9 mouse cellular contexts compared by ENCODE assay signal in genomic region chr10:78458348-78459111, GRCm38 (mm10). TPM values are rescaled to one million over a fixed set of nuclear protein-coding genes. Genes with fewer than 3 reads are reported as not detected.
DNase-seq lines count a peak whose midpoint lies in the region; ATAC-seq and TF ChIP-seq lines count a peak whose summit lies in the region.
"Had no signal": no experiment of that assay in that cellular context is flagged by ENCODE, and none has a peak within 500 bp of the region (broad histone marks: within the 10 kb centered on the region; RNA-seq: fewer than 3 reads in every experiment).

No protein-coding gene starts in this region.

- intact Hi-C loops in gastrocnemius, postnatal 36 days (cut with DNase I): no loop called here

- no peaks in the 10 kb centered on the region for H3K36me3 ChIP-seq in hindbrain, embryonic 10.5 days
- H3K36me3 ChIP-seq in hindbrain, embryonic 11.5 days (ENCODE audit: control insufficient read depth, insufficient read depth, low read length): no peaks in the 10 kb centered on the region
- H3K36me3 ChIP-seq in lung, embryonic 14.5 days (ENCODE audit: insufficient read depth): no peaks in the 10 kb centered on the region
- no peaks in the 10 kb centered on the region for H3K36me3 ChIP-seq in stomach, embryonic 16.5 days (ENCODE audit: control insufficient read depth, insufficient read depth, low read length)
- H3K36me3 ChIP-seq: midbrain, embryonic 12.5 days had no signal

- no peak for TF ChIP-seq CTCF in lung, embryonic 14.5 days (IDR thresholded peaks at IDR 0.05; ENCODE audit: low read depth)

- DNase-seq in hindbrain, embryonic 10.5 days (ENCODE audit: low spot score): no peak
- no peak for DNase-seq in hindbrain, embryonic 11.5 days (ENCODE audit: low spot score)
- peak; percentile 43 to 45 for DNase-seq in gastrocnemius, postnatal 36 days
- no peak for DNase-seq in lung, embryonic 14.5 days
- DNase-seq in adrenal gland, postnatal 4 days (ENCODE audit: low spot score in 2 of 2): no peak

- peaks cover 39% of the 10 kb centered on the region for H3K4me1 ChIP-seq in hindbrain, embryonic 10.5 days (replicated peaks)
- no peaks in the 10 kb centered on the region for H3K4me1 ChIP-seq in hindbrain, embryonic 11.5 days (replicated peaks; ENCODE audit: control insufficient read depth, insufficient read depth, low read length)
- peaks cover 6% of the 10 kb centered on the region; the same call in 1 of the 2 replicates for H3K4me1 ChIP-seq in lung, embryonic 14.5 days (ENCODE audit: insufficient read depth)
- H3K4me1 ChIP-seq in stomach, embryonic 16.5 days (ENCODE audit: control insufficient read depth, insufficient read depth, low read length): peaks cover 27% of the 10 kb centered on the region

- no peak overlapping the region for H3K4me2 ChIP-seq in hindbrain, embryonic 11.5 days (replicated peaks; ENCODE audit: low read depth, low read length)
- no peak overlapping the region for H3K4me2 ChIP-seq in lung, embryonic 14.5 days
- H3K4me2 ChIP-seq in stomach, embryonic 16.5 days (ENCODE audit: low read depth, low read length): no peak overlapping the region
- H3K4me2 ChIP-seq: midbrain, embryonic 12.5 days had no signal

- H3K27ac ChIP-seq in hindbrain, embryonic 10.5 days: peak overlapping the region; percentile 62
- H3K27ac ChIP-seq in hindbrain, embryonic 11.5 days (ENCODE audit: low read depth, low read length): no peak overlapping the region
- H3K27ac ChIP-seq in lung, embryonic 14.5 days (ENCODE audit: low read depth): no peak overlapping the region
- H3K27ac ChIP-seq in stomach, embryonic 16.5 days (ENCODE audit: low read length): peak overlapping the region; percentile 32; the same call in 1 of the 2 replicates
- H3K27ac ChIP-seq: midbrain, embryonic 12.5 days had no signal

- no peak overlapping the region for H3K4me3 ChIP-seq in hindbrain, embryonic 10.5 days
- H3K4me3 ChIP-seq in hindbrain, embryonic 11.5 days (ENCODE audit: low read depth, low read length): no peak overlapping the region
- no peak overlapping the region for H3K4me3 ChIP-seq in lung, embryonic 14.5 days (ENCODE audit: low read depth, low read length)
- no peak overlapping the region for H3K4me3 ChIP-seq in stomach, embryonic 16.5 days (replicated peaks; ENCODE audit: low read length)
- H3K4me3 ChIP-seq: midbrain, embryonic 12.5 days had no signal

- no peak overlapping the region for H3K9ac ChIP-seq in hindbrain, embryonic 11.5 days (ENCODE audit: low read depth, low read length)
- no peak overlapping the region for H3K9ac ChIP-seq in lung, embryonic 14.5 days
- H3K9ac ChIP-seq in stomach, embryonic 16.5 days (ENCODE audit: low read length): peak overlapping the region; percentile 12; the same call in 1 of the 2 replicates
- H3K9ac ChIP-seq: midbrain, embryonic 12.5 days had no signal

- peaks cover 8% of the 10 kb centered on the region for H3K27me3 ChIP-seq in hindbrain, embryonic 10.5 days (ENCODE audit: insufficient read depth, poor library complexity, severe bottlenecking)
- no peaks in the 10 kb centered on the region for H3K27me3 ChIP-seq in hindbrain, embryonic 11.5 days (ENCODE audit: control insufficient read depth, insufficient read depth, low read length)
- H3K27me3 ChIP-seq in lung, embryonic 14.5 days (ENCODE audit: insufficient read depth, low read length): no peaks in the 10 kb centered on the region
- no peaks in the 10 kb centered on the region for H3K27me3 ChIP-seq in stomach, embryonic 16.5 days (ENCODE audit: control insufficient read depth, insufficient read depth, low read length)

- 64% methylated on average over 5 of the region's 5 CpGs for WGBS in hindbrain, embryonic 10.5 days
- WGBS in hindbrain, embryonic 11.5 days: 66% methylated on average over 5 of the region's 5 CpGs
- WGBS in lung, embryonic 14.5 days: 53% methylated on average over 5 of the region's 5 CpGs
- 66% methylated on average over 5 of the region's 5 CpGs for WGBS in stomach, embryonic 16.5 days

- ATAC-seq in hindbrain, embryonic 11.5 days (ENCODE audit: low FRiP score): no peak
- ATAC-seq in activated CD4-positive, CD25-positive, alpha-beta regulatory T cell, adult 4 months: peak; percentile 17
- peak; percentile 42; the same call in 1 of the 2 replicates for ATAC-seq in lung, embryonic 14.5 days (ENCODE audit: insufficient read depth)
- ATAC-seq in stomach, embryonic 16.5 days (ENCODE audit: insufficient read depth, low FRiP score): no peak
- no peak for ATAC-seq in cerebellum, adult (ENCODE audit: insufficient number of reproducible peaks, low FRiP score, low TSS enrichment)

- no peaks in the 10 kb centered on the region for H3K9me3 ChIP-seq in hindbrain, embryonic 10.5 days
- no peaks in the 10 kb centered on the region for H3K9me3 ChIP-seq in hindbrain, embryonic 11.5 days (ENCODE audit: control insufficient read depth, low read length)
- H3K9me3 ChIP-seq in lung, embryonic 14.5 days (ENCODE audit: low read depth, low read length): no peaks in the 10 kb centered on the region
- no peaks in the 10 kb centered on the region for H3K9me3 ChIP-seq in stomach, embryonic 16.5 days (replicated peaks; ENCODE audit: control insufficient read depth, low read length)
- H3K9me3 ChIP-seq: midbrain, embryonic 12.5 days had no signal

RNA-seq across cellular contexts. Expression of gene Pdxk, which starts 6.2 kb away (rescaled TPM):
- 10.0 and 11.1 TPM in 2 replicates for polyA plus RNA-seq in hindbrain, embryonic 10.5 days (2016; fragmentation: Nextera tagmentation; extraction: Ambion mirVana)
- 6.8 TPM in 2 replicates for polyA plus RNA-seq in hindbrain, embryonic 11.5 days (2014; fragmentation: Nextera tagmentation; extraction: Ambion mirVana)
- 1 to 10 TPM; 5.7 to 8.5 TPM for polyA plus RNA-seq in activated CD4-positive, CD25-positive, alpha-beta regulatory T cell, adult 4 months (2017; shearing (Covaris generic))
- total RNA-seq in gastrocnemius, postnatal 36 days (2021): 1 to 10 TPM; 5.1 to 6.6 TPM
- polyA plus RNA-seq in lung, embryonic 14.5 days (2014; fragmentation: Nextera tagmentation; extraction: Ambion mirVana): 5.9 and 6.9 TPM in 2 replicates
- 12.4 and 12.7 TPM in 2 replicates for polyA plus RNA-seq in stomach, embryonic 16.5 days (2015; fragmentation: Nextera tagmentation; extraction: Ambion mirVana)
- total RNA-seq in adrenal gland, postnatal 4 days (2021): 10 to 100 TPM; 20.4 to 20.8 TPM

RNA-seq across cellular contexts. Expression of gene Cstb, which starts 33.1 kb away (rescaled TPM):
- polyA plus RNA-seq in hindbrain, embryonic 10.5 days (2016; fragmentation: Nextera tagmentation; extraction: Ambion mirVana): 117 and 129 TPM in 2 replicates
- polyA plus RNA-seq in hindbrain, embryonic 11.5 days (2014; fragmentation: Nextera tagmentation; extraction: Ambion mirVana): 115 and 117 TPM in 2 replicates
- polyA plus RNA-seq in activated CD4-positive, CD25-positive, alpha-beta regulatory T cell, adult 4 months (2017; shearing (Covaris generic)): 100 to 1,000 TPM; 166 to 179 TPM
- total RNA-seq in gastrocnemius, postnatal 36 days (2021): 10 to 100 TPM; 13.6 to 13.8 TPM
- polyA plus RNA-seq in lung, embryonic 14.5 days (2014; fragmentation: Nextera tagmentation; extraction: Ambion mirVana): 201 and 211 TPM in 2 replicates
- 406 and 433 TPM in 2 replicates for polyA plus RNA-seq in stomach, embryonic 16.5 days (2015; fragmentation: Nextera tagmentation; extraction: Ambion mirVana)
- 100 to 1,000 TPM; 171 to 196 TPM for total RNA-seq in adrenal gland, postnatal 4 days (2021)

RNA-seq across cellular contexts. Expression of gene Rrp1, which starts 45.7 kb away (rescaled TPM):
- polyA plus RNA-seq in hindbrain, embryonic 10.5 days (2016; fragmentation: Nextera tagmentation; extraction: Ambion mirVana): 322 and 331 TPM in 2 replicates
- 225 and 242 TPM in 2 replicates for polyA plus RNA-seq in hindbrain, embryonic 11.5 days (2014; fragmentation: Nextera tagmentation; extraction: Ambion mirVana)
- 100 to 1,000 TPM in 1 of 2 experiments, 10 to 100 TPM in 1; 92.2 to 124 TPM for polyA plus RNA-seq in activated CD4-positive, CD25-positive, alpha-beta regulatory T cell, adult 4 months (2017; shearing (Covaris generic))
- total RNA-seq in gastrocnemius, postnatal 36 days (2021): 10 to 100 TPM; 53.3 to 63.7 TPM
- 239 and 249 TPM in 2 replicates for polyA plus RNA-seq in lung, embryonic 14.5 days (2014; fragmentation: Nextera tagmentation; extraction: Ambion mirVana)
- 242 and 272 TPM in 2 replicates for polyA plus RNA-seq in stomach, embryonic 16.5 days (2015; fragmentation: Nextera tagmentation; extraction: Ambion mirVana)
- 100 to 1,000 TPM; 282 to 296 TPM for total RNA-seq in adrenal gland, postnatal 4 days (2021)

RNA-seq across cellular contexts. Expression of gene Olfr1358, which starts 58.7 kb away (rescaled TPM):
- polyA plus RNA-seq in hindbrain, embryonic 10.5 days (2016; fragmentation: Nextera tagmentation; extraction: Ambion mirVana): not detected in 2 replicates
- 0.15 TPM in 1 of 2 replicates, not detected in the other for polyA plus RNA-seq in hindbrain, embryonic 11.5 days (2014; fragmentation: Nextera tagmentation; extraction: Ambion mirVana)
- not detected for polyA plus RNA-seq in activated CD4-positive, CD25-positive, alpha-beta regulatory T cell, adult 4 months (2017; shearing (Covaris generic))
- total RNA-seq in gastrocnemius, postnatal 36 days (2021): not detected
- polyA plus RNA-seq in lung, embryonic 14.5 days (2014; fragmentation: Nextera tagmentation; extraction: Ambion mirVana): not detected in 2 replicates
- polyA plus RNA-seq in stomach, embryonic 16.5 days (2015; fragmentation: Nextera tagmentation; extraction: Ambion mirVana): not detected in 2 replicates
- total RNA-seq in adrenal gland, postnatal 4 days (2021): not detected
- polyA plus RNA-seq: midbrain, embryonic 12.5 days had no signal

Comparison
In these comparisons a context has a peak if more than half of its experiments do, and no peak if none do; other contexts are left out.
1. H3K27ac ChIP-seq: peak in hindbrain, embryonic 10.5 days (single experiment) and stomach, embryonic 16.5 days (single experiment); none in hindbrain, embryonic 11.5 days (single experiment) and lung, embryonic 14.5 days (single experiment).
2. DNase-seq: peak in gastrocnemius, postnatal 36 days (2 of 2); none in hindbrain, embryonic 10.5 days (single experiment), hindbrain, embryonic 11.5 days (single experiment), lung, embryonic 14.5 days (single experiment) and adrenal gland, postnatal 4 days (0 of 2).
3. ATAC-seq: peak in activated CD4-positive, CD25-positive, alpha-beta regulatory T cell, adult 4 months (single experiment) and lung, embryonic 14.5 days (single experiment); none in hindbrain, embryonic 11.5 days (single experiment), stomach, embryonic 16.5 days (single experiment) and cerebellum, adult (single experiment).